Comparison of ENCODE assay signal across 14 mouse cellular contexts in genomic region chr3:143631183-143631582, GRCm38 (mm10).
A peak's percentile ranks its signal among the peaks of the same experiment; 100 is the strongest.
DNase-seq lines count a peak whose midpoint lies in the region; ATAC-seq and TF ChIP-seq lines count a peak whose summit lies in the region.
"Had no signal": no experiment of that assay in that cellular context is flagged by ENCODE, and none has a peak within 500 bp of the region (broad histone marks: within the 10 kb centered on the region; RNA-seq: fewer than 3 reads in every experiment).

No protein-coding gene starts in this region.

- 0 out of 2 replicates have a peak, but pooled peaks cover 3% of the 10 kb centered on the region for H3K4me1 ChIP-seq in heart, embryonic 10.5 days
- no peaks in the 10 kb centered on the region; the same call in 1 of the 2 replicates for H3K4me1 ChIP-seq in E14TG2a.4 (replicated peaks; ENCODE audit: low read depth, low read length)
- peaks cover 18% of the 10 kb centered on the region for H3K4me1 ChIP-seq in limb, embryonic 15.5 days
- no peaks in the 10 kb centered on the region for H3K4me1 ChIP-seq in cerebellum, adult 2 months (ENCODE audit: control insufficient read depth, insufficient read depth, low read length)

- H3K9me3 ChIP-seq in heart, embryonic 10.5 days: no peaks in the 10 kb centered on the region
- H3K9me3 ChIP-seq in E14TG2a.4 (ENCODE audit: low read length): no peaks in the 10 kb centered on the region
- H3K9me3 ChIP-seq in limb, embryonic 15.5 days: no peaks in the 10 kb centered on the region

- H3K27me3 ChIP-seq in heart, embryonic 10.5 days (ENCODE audit: insufficient read depth, poor library complexity, severe bottlenecking): no peaks in the 10 kb centered on the region
- no peaks in the 10 kb centered on the region; the same call in 1 of the 2 replicates for H3K27me3 ChIP-seq in E14TG2a.4 (ENCODE audit: insufficient read depth, low read length)
- no peaks in the 10 kb centered on the region for H3K27me3 ChIP-seq in limb, embryonic 15.5 days
- H3K27me3 ChIP-seq in cerebellum, adult 2 months (ENCODE audit: control insufficient read depth, insufficient read depth, low read length): no peaks in the 10 kb centered on the region
- H3K27me3 ChIP-seq: Patski had no signal

- no peaks in the 10 kb centered on the region for H3K36me3 ChIP-seq in heart, embryonic 10.5 days
- H3K36me3 ChIP-seq in E14TG2a.4 (ENCODE audit: insufficient read depth, low read length): no peaks in the 10 kb centered on the region
- no peaks in the 10 kb centered on the region for H3K36me3 ChIP-seq in limb, embryonic 15.5 days

- no peak overlapping the region for H3K9ac ChIP-seq in limb, embryonic 15.5 days

- no peak for TF ChIP-seq POLR2A in cerebellum, adult 2 months (IDR thresholded peaks at IDR 0.05; ENCODE audit: borderline replicate concordance, insufficient read depth, low read length)

- H3K27ac ChIP-seq in heart, embryonic 10.5 days: no peak overlapping the region
- H3K27ac ChIP-seq in limb, embryonic 15.5 days: peak overlapping the region; percentile 71
- H3K27ac ChIP-seq in cerebellum, adult 2 months (ENCODE audit: insufficient read depth, low read length): no peak overlapping the region
- H3K27ac ChIP-seq: hindbrain, postnatal 0 days; macrophage had no signal

- 49% methylated on average over 10 of the region's 10 CpGs for WGBS in heart, embryonic 10.5 days
- 28% methylated on average over 10 of the region's 10 CpGs for WGBS in limb, embryonic 15.5 days
- 42% methylated on average over 10 of the region's 10 CpGs for whole genome bisulfite sequencing in cerebellum, adult 2 months

- no peak overlapping the region for H3K4me3 ChIP-seq in heart, embryonic 10.5 days
- H3K4me3 ChIP-seq in E14TG2a.4 (replicated peaks; ENCODE audit: low read length): 0 out of 2 replicates have a peak overlapping the region, but pooled peaks have one; percentile 20
- H3K4me3 ChIP-seq in limb, embryonic 15.5 days: no peak overlapping the region
- no peak overlapping the region for H3K4me3 ChIP-seq in cerebellum, adult 2 months (replicated peaks; ENCODE audit: insufficient read depth, low read depth, low read length)

- peak; percentile 80; the same call in 1 of the 2 replicates for ATAC-seq in limb, embryonic 15.5 days (ENCODE audit: insufficient number of reproducible peaks, low FRiP score, low TSS enrichment, low read depth)
- ATAC-seq: hindbrain, postnatal 0 days; Patski had no signal

- no peak for TF ChIP-seq CTCF in E14TG2a.4 (conservative IDR thresholded peaks at IDR 0.05; ENCODE audit: low read length)
- no peak for TF ChIP-seq CTCF in cerebellum, adult 2 months (IDR thresholded peaks at IDR 0.05; ENCODE audit: borderline replicate concordance, insufficient read depth, low read depth, low read length)

- H3K4me2 ChIP-seq in limb, embryonic 15.5 days: peak overlapping the region; percentile 25

- peak; percentile 34 to 66 for DNase-seq in heart, adult 18-20 months
- no peak for DNase-seq in heart, embryonic 10.5 days (ENCODE audit: low spot score)
- peak; percentile 21 for DNase-seq in heart, adult 8-10 months (ENCODE audit: low spot score)
- DNase-seq in cerebellum, adult 2 months: no peak
- no peak for DNase-seq in thymus, postnatal 0 days (ENCODE audit: low spot score)
- no peak for DNase-seq in cerebellum, adult 9-10 months
- DNase-seq: adrenal gland, postnatal 10 days; cerebellum, adult 11-12 months; retina, postnatal 1 day had no signal

Comparison
In these comparisons a context has a peak if more than half of its experiments do, and no peak if none do; other contexts are left out.
1. DNase-seq: peak in heart, adult 18-20 months (2 of 2) and heart, adult 8-10 months (single experiment); none in heart, embryonic 10.5 days (single experiment), cerebellum, adult 2 months (0 of 2), thymus, postnatal 0 days (single experiment) and cerebellum, adult 9-10 months (single experiment).